Mouse (Mus musculus): ENCODE data around the gene Dpf1. TPM values are rescaled to one million over a fixed set of nuclear protein-coding genes. Genes with fewer than 3 reads are reported as not detected.

The Dpf1 gene
- polyA plus RNA-seq, 1 experiment from 2014 or later: 3.7 TPM

GRCm38 (mm10) chr7:29276715-29277114, 27.0 kb upstream of the Dpf1 start:
- Histone ChIP-seq H3K9ac (no peak overlapping the region), H3K4me1 (peaks cover 61% of the 10 kb centered on the region), H3K27ac (replicated peaks) (no peak overlapping the region; the same call in 1 of the 2 replicates), H3K4me3 (no peak overlapping the region), H3K36me3 (no peaks in the 10 kb centered on the region), H3K4me2 (no peak overlapping the region), H3K9me3 (no peaks in the 10 kb centered on the region), H3K27me3 (replicated peaks) (peaks cover 13% of the 10 kb centered on the region)
- no peak for ATAC-seq (ENCODE audit: extremely low read depth, insufficient number of reproducible peaks, low FRiP score, low TSS enrichment)
- 50% methylated on average over 5 of the region's 5 CpGs for WGBS

- Histone ChIP-seq H3K4me2 (no peak overlapping the region), H3K9ac (no peak overlapping the region), H3K36me3 (no peaks in the 10 kb centered on the region), H3K27ac (replicated peaks) (no peak overlapping the region), H3K4me1 (peaks cover 58% of the 10 kb centered on the region), H3K27me3 (replicated peaks) (peaks cover 21% of the 10 kb centered on the region), H3K4me3 (no peak overlapping the region), H3K9me3 (no peaks in the 10 kb centered on the region)
- ATAC-seq (ENCODE audit: extremely low read depth, insufficient number of reproducible peaks, low FRiP score, low TSS enrichment): no peak
- WGBS: 77% methylated on average over 4 of the region's 4 CpGs
These were observed 26.2 kb upstream of the Dpf1 start for GRCm38 (mm10) chr7:29277510-29277909.

- ATAC-seq (ENCODE audit: extremely low read depth, insufficient number of reproducible peaks, low FRiP score, low TSS enrichment): no peak
These were observed 24.5 kb upstream of the Dpf1 start for GRCm38 (mm10) chr7:29279261-29279660.

GRCm38 (mm10) chr7:29279924-29280323, 23.8 kb upstream of the Dpf1 start:
- Histone ChIP-seq H3K9ac (no peak overlapping the region), H3K27ac (replicated peaks) (peak overlapping the region; percentile 57), H3K4me1 (peaks cover 38% of the 10 kb centered on the region), H3K9me3 (no peaks in the 10 kb centered on the region), H3K27me3 (replicated peaks) (peaks cover 41% of the 10 kb centered on the region), H3K36me3 (no peaks in the 10 kb centered on the region), H3K4me2 (peak overlapping the region; percentile 98), H3K4me3 (peak overlapping the region; percentile 71; the same call in 1 of the 2 replicates)
- ATAC-seq (ENCODE audit: extremely low read depth, insufficient number of reproducible peaks, low FRiP score, low TSS enrichment): no peak
- WGBS: 19% methylated on average over 8 of the region's 8 CpGs

More at GRCm38 (mm10) chr7:29279261-29279660, 24.5 kb upstream of the Dpf1 start:
- Histone ChIP-seq H3K27me3 (replicated peaks) (peaks cover 34% of the 10 kb centered on the region), H3K9ac (no peak overlapping the region), H3K4me1 (peaks cover 42% of the 10 kb centered on the region), H3K4me2 (peak overlapping the region; percentile 98), H3K4me3 (no peak overlapping the region), H3K27ac (replicated peaks) (peak overlapping the region; percentile 57), H3K9me3 (no peaks in the 10 kb centered on the region), H3K36me3 (no peaks in the 10 kb centered on the region)

- H3K4me1 ChIP-seq: peaks cover 38% of the 10 kb centered on the region
- peak overlapping the region; percentile 98 for H3K4me2 ChIP-seq
- no peaks in the 10 kb centered on the region for H3K9me3 ChIP-seq
- H3K4me3 ChIP-seq: peak overlapping the region; percentile 71
- no peak for ATAC-seq (ENCODE audit: extremely low read depth, insufficient number of reproducible peaks, low FRiP score, low TSS enrichment)
- H3K36me3 ChIP-seq: no peaks in the 10 kb centered on the region
- WGBS: 14% methylated on average over 13 of the region's 13 CpGs
- peak overlapping the region; percentile 86 for H3K9ac ChIP-seq
- peaks cover 50% of the 10 kb centered on the region for H3K27me3 ChIP-seq (replicated peaks)
- H3K27ac ChIP-seq (replicated peaks): 0 out of 2 replicates have a peak overlapping the region, but pooled peaks have one; percentile 57
These were observed 22.9 kb upstream of the Dpf1 start for GRCm38 (mm10) chr7:29280801-29281200.

- peak; percentile 43; the same call in 1 of the 2 replicates for ATAC-seq (ENCODE audit: extremely low read depth, insufficient number of reproducible peaks, low FRiP score, low TSS enrichment)
- Histone ChIP-seq H3K9me3 (no peaks in the 10 kb centered on the region), H3K27me3 (replicated peaks) (peaks cover 54% of the 10 kb centered on the region), H3K9ac (peak within 1 kb of the TSS; percentile 86), H3K4me2 (peak within 1 kb of the TSS; percentile 98), H3K36me3 (no peaks in the 10 kb centered on the region), H3K27ac (replicated peaks) (peak within 1 kb of the TSS; percentile 67), H3K4me3 (peak within 1 kb of the TSS; percentile 71), H3K4me1 (peaks cover 38% of the 10 kb centered on the region)
- WGBS: under 1% methylated on average over 76 of the region's 80 CpGs
These were observed 22.3 kb upstream of the Dpf1 start, which contains the start of gene Spint2 for GRCm38 (mm10) chr7:29281201-29282073. Gene Spint2, minus strand, starts transcription at chr7:29281912.

GRCm38 (mm10) chr7:29282074-29282554, 21.6 kb upstream of the Dpf1 start:
- Histone ChIP-seq H3K4me2 (peak overlapping the region; percentile 98), H3K27me3 (replicated peaks) (peaks cover 56% of the 10 kb centered on the region), H3K27ac (replicated peaks) (peak overlapping the region; percentile 67; the same call in 1 of the 2 replicates), H3K9ac (peak overlapping the region; percentile 86), H3K36me3 (no peaks in the 10 kb centered on the region), H3K4me1 (peaks cover 32% of the 10 kb centered on the region), H3K4me3 (peak overlapping the region; percentile 71), H3K9me3 (no peaks in the 10 kb centered on the region)
- ATAC-seq (ENCODE audit: extremely low read depth, insufficient number of reproducible peaks, low FRiP score, low TSS enrichment): no peak
- whole genome bisulfite sequencing: 8% methylated on average over 21 of the region's 21 CpGs

- peaks cover 71% of the 10 kb centered on the region for H3K27me3 ChIP-seq (replicated peaks)
- 74% methylated on average over 4 of the region's 4 CpGs for WGBS
- H3K9me3 ChIP-seq: no peaks in the 10 kb centered on the region
- no peak overlapping the region for H3K9ac ChIP-seq
- ATAC-seq (ENCODE audit: extremely low read depth, insufficient number of reproducible peaks, low FRiP score, low TSS enrichment): no peak
- no peak overlapping the region for H3K4me2 ChIP-seq
- no peak overlapping the region for H3K4me3 ChIP-seq
- H3K36me3 ChIP-seq: no peaks in the 10 kb centered on the region
- no peak overlapping the region for H3K27ac ChIP-seq (replicated peaks)
- peaks cover 35% of the 10 kb centered on the region for H3K4me1 ChIP-seq
These were observed 19.9 kb upstream of the Dpf1 start for GRCm38 (mm10) chr7:29283876-29284275.

- no peak overlapping the region for H3K9ac ChIP-seq
- H3K4me1 ChIP-seq: peaks cover 38% of the 10 kb centered on the region
- 79% methylated on average over 6 of the region's 6 CpGs for WGBS
- H3K4me3 ChIP-seq: no peak overlapping the region
- no peak overlapping the region for H3K4me2 ChIP-seq
- H3K27me3 ChIP-seq (replicated peaks): peaks cover 75% of the 10 kb centered on the region
- H3K9me3 ChIP-seq: no peaks in the 10 kb centered on the region
- no peaks in the 10 kb centered on the region for H3K36me3 ChIP-seq
- ATAC-seq (ENCODE audit: extremely low read depth, insufficient number of reproducible peaks, low FRiP score, low TSS enrichment): no peak
- no peak overlapping the region for H3K27ac ChIP-seq (replicated peaks)
These were observed 19.2 kb upstream of the Dpf1 start for GRCm38 (mm10) chr7:29284523-29284922.

GRCm38 (mm10) chr7:29287481-29287880, 16.3 kb upstream of the Dpf1 start:
- no peaks in the 10 kb centered on the region for H3K36me3 ChIP-seq
- 79% methylated on average over 7 of the region's 7 CpGs for WGBS
- ATAC-seq (ENCODE audit: extremely low read depth, insufficient number of reproducible peaks, low FRiP score, low TSS enrichment): no peak
- H3K4me3 ChIP-seq: no peak overlapping the region
- H3K4me1 ChIP-seq: peaks cover 39% of the 10 kb centered on the region
- H3K9ac ChIP-seq: no peak overlapping the region
- H3K27ac ChIP-seq (replicated peaks): no peak overlapping the region
- H3K9me3 ChIP-seq: no peaks in the 10 kb centered on the region
- no peak overlapping the region for H3K4me2 ChIP-seq
- H3K27me3 ChIP-seq (replicated peaks): peaks cover 73% of the 10 kb centered on the region

- Histone ChIP-seq H3K4me2 (no peak overlapping the region), H3K36me3 (no peaks in the 10 kb centered on the region), H3K27me3 (replicated peaks) (peaks cover 69% of the 10 kb centered on the region), H3K9ac (no peak overlapping the region), H3K27ac (replicated peaks) (no peak overlapping the region), H3K4me1 (peaks cover 45% of the 10 kb centered on the region), H3K4me3 (no peak overlapping the region), H3K9me3 (no peaks in the 10 kb centered on the region)
- WGBS: 82% methylated on average over 2 of the region's 2 CpGs
- no peak for ATAC-seq (ENCODE audit: extremely low read depth, insufficient number of reproducible peaks, low FRiP score, low TSS enrichment)
These were observed 15.7 kb upstream of the Dpf1 start for GRCm38 (mm10) chr7:29288079-29288478.

All from heart, embryonic 13.5 days (tissue).